ENCODE assay signal across 13 mouse cellular contexts in genomic region chr5:123375793-123376452, GRCm38 (mm10). TPM values are rescaled to one million over a fixed set of nuclear protein-coding genes. Genes with fewer than 3 reads are reported as not detected.
A peak's percentile ranks its signal among the peaks of the same experiment; 100 is the strongest.
DNase-seq lines count a peak whose midpoint lies in the region; ATAC-seq and TF ChIP-seq lines count a peak whose summit lies in the region.
"Had no signal": no experiment of that assay in that cellular context is flagged by ENCODE, and none has a peak within 500 bp of the region (broad histone marks: within the 10 kb centered on the region; RNA-seq: fewer than 3 reads in every experiment).

No protein-coding gene starts in this region.

- no peak overlapping the region for H3K9ac ChIP-seq in hindbrain, embryonic 15.5 days
- no peak overlapping the region for H3K9ac ChIP-seq in hindbrain, embryonic 14.5 days
- H3K9ac ChIP-seq in lung, embryonic 14.5 days, result no peak overlapping the region
- H3K9ac ChIP-seq in lung, postnatal 0 days (replicated peaks; ENCODE audit: low read depth), result no peak overlapping the region
- H3K9ac ChIP-seq in intestine, postnatal 0 days (ENCODE audit: low read depth, low read length), result no peak overlapping the region
- H3K9ac ChIP-seq: forebrain, postnatal 0 days; limb, embryonic 15.5 days; neural tube, embryonic 15.5 days had no signal

- no peak for DNase-seq in hindbrain, embryonic 14.5 days (ENCODE audit: low spot score)
- DNase-seq in lung, embryonic 14.5 days, result no peak
- DNase-seq in lung, postnatal 0 days (ENCODE audit: low spot score), result no peak
- DNase-seq in R1 (ENCODE audit: low read depth, low spot score), result peak; percentile 97
- no peak for DNase-seq in liver

- 0 out of 2 replicates have a peak, but pooled peaks cover 6% of the 10 kb centered on the region for H3K4me1 ChIP-seq in hindbrain, embryonic 15.5 days (replicated peaks)
- no peaks in the 10 kb centered on the region for H3K4me1 ChIP-seq in hindbrain, embryonic 14.5 days (replicated peaks; ENCODE audit: control insufficient read depth, insufficient read depth, low read length)
- H3K4me1 ChIP-seq in lung, embryonic 14.5 days (ENCODE audit: insufficient read depth), result peaks cover 5% of the 10 kb centered on the region; the same call in 1 of the 2 replicates
- H3K4me1 ChIP-seq in lung, postnatal 0 days (ENCODE audit: insufficient read depth, low read depth, low read length), result no peaks in the 10 kb centered on the region
- no peaks in the 10 kb centered on the region for H3K4me1 ChIP-seq in intestine, postnatal 0 days (replicated peaks; ENCODE audit: control insufficient read depth, insufficient read depth, low read length)

- TF ChIP-seq EP300 in lung, postnatal 0 days (IDR thresholded peaks at IDR 0.05), result no peak

- no peak for ATAC-seq in hindbrain, embryonic 15.5 days (ENCODE audit: low FRiP score, low read depth)
- no peak for ATAC-seq in hindbrain, embryonic 14.5 days (ENCODE audit: low FRiP score)
- ATAC-seq in lung, embryonic 14.5 days (ENCODE audit: insufficient read depth), result no peak; the same call in 1 of the 2 replicates
- no peak for ATAC-seq in lung, postnatal 0 days
- ATAC-seq in intestine, postnatal 0 days, result no peak
- ATAC-seq: CD4-positive, CD25-positive, alpha-beta regulatory T cell, adult 4 months; forebrain, postnatal 0 days; Patski had no signal

- no peaks in the 10 kb centered on the region for H3K27me3 ChIP-seq in hindbrain, embryonic 15.5 days
- H3K27me3 ChIP-seq in hindbrain, embryonic 14.5 days (ENCODE audit: control insufficient read depth, insufficient read depth, low read length), result no peaks in the 10 kb centered on the region
- H3K27me3 ChIP-seq in lung, embryonic 14.5 days (ENCODE audit: insufficient read depth, low read length), result no peaks in the 10 kb centered on the region
- no peaks in the 10 kb centered on the region for H3K27me3 ChIP-seq in lung, postnatal 0 days (replicated peaks; ENCODE audit: insufficient read depth, low read length)
- H3K27me3 ChIP-seq in intestine, postnatal 0 days (replicated peaks; ENCODE audit: control insufficient read depth, insufficient read depth, low read length), result no peaks in the 10 kb centered on the region
- H3K27me3 ChIP-seq: limb, embryonic 15.5 days; neural tube, embryonic 15.5 days; Patski had no signal

- WGBS in hindbrain, embryonic 15.5 days, result 87% methylated on average over 6 of the region's 6 CpGs
- 86% methylated on average over 6 of the region's 6 CpGs for WGBS in hindbrain, embryonic 14.5 days
- 81% methylated on average over 6 of the region's 6 CpGs for WGBS in lung, embryonic 14.5 days
- 79% methylated on average over 6 of the region's 6 CpGs for WGBS in lung, postnatal 0 days
- WGBS in intestine, postnatal 0 days, result 83% methylated on average over 6 of the region's 6 CpGs

- H3K4me2 ChIP-seq in hindbrain, embryonic 15.5 days, result no peak overlapping the region
- no peak overlapping the region for H3K4me2 ChIP-seq in hindbrain, embryonic 14.5 days (replicated peaks)
- no peak overlapping the region; the same call in 1 of the 2 replicates for H3K4me2 ChIP-seq in lung, embryonic 14.5 days
- no peak overlapping the region for H3K4me2 ChIP-seq in lung, postnatal 0 days (replicated peaks; ENCODE audit: low read depth, low read length)
- peak overlapping the region; percentile 41; the same call in 1 of the 2 replicates for H3K4me2 ChIP-seq in intestine, postnatal 0 days (replicated peaks; ENCODE audit: low read depth)
- H3K4me2 ChIP-seq: limb, embryonic 15.5 days; neural tube, embryonic 15.5 days had no signal

- H3K9me3 ChIP-seq in hindbrain, embryonic 15.5 days, result no peaks in the 10 kb centered on the region
- H3K9me3 ChIP-seq in hindbrain, embryonic 14.5 days (ENCODE audit: control insufficient read depth, low read length), result no peaks in the 10 kb centered on the region
- no peaks in the 10 kb centered on the region for H3K9me3 ChIP-seq in lung, embryonic 14.5 days (ENCODE audit: low read depth, low read length)
- no peaks in the 10 kb centered on the region for H3K9me3 ChIP-seq in lung, postnatal 0 days (ENCODE audit: low read length)
- no peaks in the 10 kb centered on the region for H3K9me3 ChIP-seq in intestine, postnatal 0 days (ENCODE audit: control insufficient read depth)
- H3K9me3 ChIP-seq: limb, embryonic 15.5 days; neural tube, embryonic 15.5 days had no signal

- peaks cover 23% of the 10 kb centered on the region for H3K36me3 ChIP-seq in hindbrain, embryonic 15.5 days
- H3K36me3 ChIP-seq in hindbrain, embryonic 14.5 days (replicated peaks; ENCODE audit: control insufficient read depth, insufficient read depth), result peaks cover 36% of the 10 kb centered on the region
- peaks cover 32% of the 10 kb centered on the region for H3K36me3 ChIP-seq in lung, embryonic 14.5 days (ENCODE audit: insufficient read depth)
- H3K36me3 ChIP-seq in lung, postnatal 0 days (ENCODE audit: insufficient read depth, low read length), result peaks cover 16% of the 10 kb centered on the region; the same call in 1 of the 2 replicates
- H3K36me3 ChIP-seq in intestine, postnatal 0 days (ENCODE audit: control insufficient read depth, insufficient read depth), result peaks cover 27% of the 10 kb centered on the region

- no peak overlapping the region for H3K4me3 ChIP-seq in hindbrain, embryonic 15.5 days
- H3K4me3 ChIP-seq in hindbrain, embryonic 14.5 days (replicated peaks; ENCODE audit: low read length), result no peak overlapping the region
- H3K4me3 ChIP-seq in lung, embryonic 14.5 days (ENCODE audit: low read depth, low read length), result no peak overlapping the region
- H3K4me3 ChIP-seq in lung, postnatal 0 days (ENCODE audit: low read depth, low read length), result no peak overlapping the region
- no peak overlapping the region for H3K4me3 ChIP-seq in intestine, postnatal 0 days (ENCODE audit: low read depth, low read length)
- H3K4me3 ChIP-seq: heart, adult 2 months; limb, embryonic 15.5 days; neural tube, embryonic 15.5 days had no signal

- no peak for TF ChIP-seq CTCF in lung, embryonic 14.5 days (IDR thresholded peaks at IDR 0.05; ENCODE audit: low read depth)
- TF ChIP-seq CTCF in lung, postnatal 0 days (IDR thresholded peaks at IDR 0.05), result no peak
- no peak for TF ChIP-seq CTCF in intestine, postnatal 0 days (IDR thresholded peaks at IDR 0.05; ENCODE audit: low read depth)

- H3K27ac ChIP-seq in hindbrain, embryonic 15.5 days (replicated peaks), result peak overlapping the region; percentile 22; the same call in 1 of the 2 replicates
- no peak overlapping the region for H3K27ac ChIP-seq in hindbrain, embryonic 14.5 days
- H3K27ac ChIP-seq in lung, embryonic 14.5 days (ENCODE audit: low read depth), result peak overlapping the region; percentile 28; the same call in 1 of the 2 replicates
- H3K27ac ChIP-seq in lung, postnatal 0 days (ENCODE audit: low read length), result no peak overlapping the region
- no peak overlapping the region for H3K27ac ChIP-seq in intestine, postnatal 0 days (ENCODE audit: low read depth, low read length)
- H3K27ac ChIP-seq: heart, adult 2 months; limb, embryonic 15.5 days; neural tube, embryonic 15.5 days had no signal

RNA-seq across cellular contexts. Expression of gene Mlxip, which starts 18.7 kb away (rescaled TPM):
- 18.3 and 20.6 TPM in 2 replicates for polyA plus RNA-seq in hindbrain, embryonic 15.5 days (2015; fragmentation: Nextera tagmentation; extraction: Ambion mirVana)
- polyA plus RNA-seq in hindbrain, embryonic 14.5 days (2014; fragmentation: Nextera tagmentation; extraction: Ambion mirVana), result 21.1 and 21.7 TPM in 2 replicates
- 27.3 and 27.7 TPM in 2 replicates for polyA plus RNA-seq in lung, embryonic 14.5 days (2014; fragmentation: Nextera tagmentation; extraction: Ambion mirVana)
- polyA plus RNA-seq in lung, postnatal 0 days (2015; fragmentation: Nextera tagmentation; extraction: Ambion mirVana), result 11.2 and 11.5 TPM in 2 replicates
- 17.8 and 18.4 TPM in 2 replicates for polyA plus RNA-seq in intestine, postnatal 0 days (2015; fragmentation: Nextera tagmentation; extraction: Ambion mirVana)

RNA-seq across cellular contexts. Expression of gene Bcl7a, which starts 32.3 kb away (rescaled TPM):
- polyA plus RNA-seq in hindbrain, embryonic 15.5 days (2015; fragmentation: Nextera tagmentation; extraction: Ambion mirVana), result 38.7 and 40.0 TPM in 2 replicates
- 35.6 and 36.5 TPM in 2 replicates for polyA plus RNA-seq in hindbrain, embryonic 14.5 days (2014; fragmentation: Nextera tagmentation; extraction: Ambion mirVana)
- 24.9 and 25.0 TPM in 2 replicates for polyA plus RNA-seq in lung, embryonic 14.5 days (2014; fragmentation: Nextera tagmentation; extraction: Ambion mirVana)
- polyA plus RNA-seq in lung, postnatal 0 days (2015; fragmentation: Nextera tagmentation; extraction: Ambion mirVana), result 7.7 and 7.9 TPM in 2 replicates
- 4.2 and 4.7 TPM in 2 replicates for polyA plus RNA-seq in intestine, postnatal 0 days (2015; fragmentation: Nextera tagmentation; extraction: Ambion mirVana)

Comparison
In these comparisons a context has a peak if more than half of its experiments do, and no peak if none do; other contexts are left out.
1. H3K27ac ChIP-seq: peak in hindbrain, embryonic 15.5 days (single experiment) and lung, embryonic 14.5 days (single experiment); none in hindbrain, embryonic 14.5 days (single experiment), lung, postnatal 0 days (single experiment) and intestine, postnatal 0 days (single experiment).